Mouse (Mus musculus): ENCODE results near the gene Edem3.

- no peak for TF ChIP-seq CTCF (IDR thresholded peaks at IDR 0.05; ENCODE audit: control insufficient read depth, insufficient read depth, insufficient replicate concordance, low read depth, low read length)
- TF ChIP-seq POLR2A (IDR thresholded peaks at IDR 0.05; ENCODE audit: control insufficient read depth, low read depth, low read length): no peak
Measured at GRCm38 (mm10) chr1:151725590-151725989, 29.6 kb upstream of the Edem3 start.

All from testis, adult 2 months (tissue).